Mouse (Mus musculus): ENCODE results near the gene Ly6g6c. TPM values are rescaled to one million over a fixed set of nuclear protein-coding genes. Genes with fewer than 3 reads are reported as not detected.

Ly6g6c gene
- polyA plus RNA-seq, 1 experiment from 2014 or later = 0.38 TPM

- TF ChIP-seq CTCF (IDR thresholded peaks at IDR 0.05; ENCODE audit: low read depth) = no peak
- Histone ChIP-seq H3K9ac (no peak overlapping the region), H3K9me3 (ENCODE audit: low read depth, low read length) (no peaks in the 10 kb centered on the region), H3K27me3 (ENCODE audit: insufficient read depth, low read length) (no peaks in the 10 kb centered on the region), H3K36me3 (ENCODE audit: insufficient read depth) (peaks cover 78% of the 10 kb centered on the region), H3K4me3 (ENCODE audit: low read depth, low read length) (no peak overlapping the region), H3K27ac (ENCODE audit: low read depth) (no peak overlapping the region), H3K4me1 (ENCODE audit: insufficient read depth) (peaks cover 7% of the 10 kb centered on the region), H3K4me2 (no peak overlapping the region)
- ATAC-seq (ENCODE audit: insufficient read depth) = no peak
- no peak for DNase-seq
- WGBS = 86% methylated on average over 15 of the region's 15 CpGs
Observed at GRCm38 (mm10) chr17:35094475-35095365, 29.5 kb downstream of the Ly6g6c start.

GRCm38 (mm10) chr17:35096597-35096996 is 31.4 kb downstream of the Ly6g6c start:
- no peak for DNase-seq
- no peak for ATAC-seq (ENCODE audit: insufficient read depth)

GRCm38 (mm10) chr17:35097164-35097655 is 32.0 kb downstream of the Ly6g6c start:
- peaks cover 96% of the 10 kb centered on the region for H3K36me3 ChIP-seq (ENCODE audit: insufficient read depth)
- H3K4me3 ChIP-seq (ENCODE audit: low read depth, low read length) = no peak overlapping the region
- ATAC-seq (ENCODE audit: insufficient read depth) = no peak
- no peak overlapping the region for H3K9ac ChIP-seq
- H3K9me3 ChIP-seq (ENCODE audit: low read depth, low read length) = no peaks in the 10 kb centered on the region
- no peak overlapping the region for H3K27ac ChIP-seq (ENCODE audit: low read depth)
- no peak overlapping the region for H3K4me2 ChIP-seq
- no peak for TF ChIP-seq CTCF (IDR thresholded peaks at IDR 0.05; ENCODE audit: low read depth)
- H3K4me1 ChIP-seq (ENCODE audit: insufficient read depth) = no peaks in the 10 kb centered on the region
- no peaks in the 10 kb centered on the region for H3K27me3 ChIP-seq (ENCODE audit: insufficient read depth, low read length)
- DNase-seq = no peak
- 81% methylated on average over 12 of the region's 12 CpGs for WGBS

More at GRCm38 (mm10) chr17:35096597-35096996, 31.4 kb downstream of the Ly6g6c start:
- WGBS = 85% methylated on average over 12 of the region's 12 CpGs
- Histone ChIP-seq H3K9me3 (ENCODE audit: low read depth, low read length) (no peaks in the 10 kb centered on the region), H3K9ac (no peak overlapping the region), H3K36me3 (ENCODE audit: insufficient read depth) (peaks cover 94% of the 10 kb centered on the region), H3K27ac (ENCODE audit: low read depth) (no peak overlapping the region), H3K27me3 (ENCODE audit: insufficient read depth, low read length) (no peaks in the 10 kb centered on the region), H3K4me3 (ENCODE audit: low read depth, low read length) (no peak overlapping the region), H3K4me1 (ENCODE audit: insufficient read depth) (no peaks in the 10 kb centered on the region), H3K4me2 (no peak overlapping the region)
- TF ChIP-seq CTCF (IDR thresholded peaks at IDR 0.05; ENCODE audit: low read depth) = no peak

GRCm38 (mm10) chr17:35100196-35100765 is 35.1 kb downstream of the Ly6g6c start:
- no peak for TF ChIP-seq CTCF (IDR thresholded peaks at IDR 0.05; ENCODE audit: low read depth)
- H3K4me3 ChIP-seq (ENCODE audit: low read depth, low read length) = no peak overlapping the region
- H3K4me2 ChIP-seq = no peak overlapping the region
- 63% methylated on average over 10 of the region's 10 CpGs for WGBS
- no peak overlapping the region for H3K27ac ChIP-seq (ENCODE audit: low read depth)
- H3K9ac ChIP-seq = no peak overlapping the region
- DNase-seq = no peak
- no peaks in the 10 kb centered on the region for H3K9me3 ChIP-seq (ENCODE audit: low read depth, low read length)
- peaks cover 88% of the 10 kb centered on the region for H3K36me3 ChIP-seq (ENCODE audit: insufficient read depth)
- no peak for ATAC-seq (ENCODE audit: insufficient read depth)
- no peaks in the 10 kb centered on the region for H3K4me1 ChIP-seq (ENCODE audit: insufficient read depth)
- H3K27me3 ChIP-seq (ENCODE audit: insufficient read depth, low read length) = no peaks in the 10 kb centered on the region

GRCm38 (mm10) chr17:35101161-35101560 is 36.0 kb downstream of the Ly6g6c start:
- H3K9ac ChIP-seq = no peak overlapping the region
- H3K4me1 ChIP-seq (ENCODE audit: insufficient read depth) = no peaks in the 10 kb centered on the region
- DNase-seq (no peak), ATAC-seq (ENCODE audit: insufficient read depth) (no peak)
- H3K36me3 ChIP-seq (ENCODE audit: insufficient read depth) = peaks cover 80% of the 10 kb centered on the region
- H3K9me3 ChIP-seq (ENCODE audit: low read depth, low read length) = no peaks in the 10 kb centered on the region
- no peak overlapping the region for H3K4me2 ChIP-seq
- H3K4me3 ChIP-seq (ENCODE audit: low read depth, low read length) = no peak overlapping the region
- H3K27ac ChIP-seq (ENCODE audit: low read depth) = no peak overlapping the region
- H3K27me3 ChIP-seq (ENCODE audit: insufficient read depth, low read length) = no peaks in the 10 kb centered on the region
- 83% methylated on average over 11 of the region's 11 CpGs for WGBS
- TF ChIP-seq CTCF (IDR thresholded peaks at IDR 0.05; ENCODE audit: low read depth) = no peak

- Histone ChIP-seq H3K9ac (no peak overlapping the region), H3K36me3 (ENCODE audit: insufficient read depth) (peaks cover 68% of the 10 kb centered on the region), H3K27me3 (ENCODE audit: insufficient read depth, low read length) (no peaks in the 10 kb centered on the region), H3K4me1 (ENCODE audit: insufficient read depth) (no peaks in the 10 kb centered on the region), H3K27ac (ENCODE audit: low read depth) (no peak overlapping the region), H3K9me3 (ENCODE audit: low read depth, low read length) (no peaks in the 10 kb centered on the region), H3K4me2 (no peak overlapping the region), H3K4me3 (ENCODE audit: low read depth, low read length) (no peak overlapping the region)
- no peak for TF ChIP-seq CTCF (IDR thresholded peaks at IDR 0.05; ENCODE audit: low read depth)
- ATAC-seq (ENCODE audit: insufficient read depth) (no peak), DNase-seq (no peak)
- 67% methylated on average over 8 of the region's 8 CpGs for WGBS
Observed at GRCm38 (mm10) chr17:35102299-35102698, 37.1 kb downstream of the Ly6g6c start.

- H3K9ac ChIP-seq = no peak overlapping the region
- ATAC-seq (ENCODE audit: insufficient read depth) (no peak), DNase-seq (no peak)
- H3K9me3 ChIP-seq (ENCODE audit: low read depth, low read length) = no peaks in the 10 kb centered on the region
- no peaks in the 10 kb centered on the region for H3K27me3 ChIP-seq (ENCODE audit: insufficient read depth, low read length)
- H3K27ac ChIP-seq (ENCODE audit: low read depth) = no peak overlapping the region
- H3K4me3 ChIP-seq (ENCODE audit: low read depth, low read length) = no peak overlapping the region
- no peak overlapping the region for H3K4me2 ChIP-seq
- peaks cover 59% of the 10 kb centered on the region for H3K36me3 ChIP-seq (ENCODE audit: insufficient read depth)
- TF ChIP-seq CTCF (IDR thresholded peaks at IDR 0.05; ENCODE audit: low read depth) = no peak
- WGBS = 52% methylated on average over 6 of the region's 6 CpGs
- H3K4me1 ChIP-seq (ENCODE audit: insufficient read depth) = no peaks in the 10 kb centered on the region
Observed at GRCm38 (mm10) chr17:35103221-35103690, 38.1 kb downstream of the Ly6g6c start.

Data from lung, embryonic 14.5 days (tissue).